Mouse (Mus musculus): ENCODE results near the gene Acsbg1.

DNA sequence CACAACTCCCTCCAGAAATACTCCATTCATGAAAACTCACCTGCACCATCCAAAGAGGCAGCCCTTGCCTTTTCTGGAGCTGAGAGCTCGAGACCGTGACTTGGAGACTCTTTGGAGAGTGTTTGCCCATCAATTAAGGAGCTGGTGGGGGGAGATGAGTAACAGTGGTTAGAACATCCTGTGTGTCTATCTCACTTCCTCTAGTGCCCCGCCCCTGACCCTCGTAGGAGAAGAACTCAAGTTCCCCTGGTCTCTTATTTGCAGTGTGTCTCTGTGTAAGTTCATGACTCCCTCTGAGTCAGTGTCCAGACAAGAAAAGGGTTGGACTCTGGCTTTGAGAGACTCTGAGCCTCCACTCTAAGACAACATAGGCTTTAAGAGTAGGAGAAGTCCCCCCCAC is 19.1 kb downstream of the Acsbg1 start:
- TF ChIP-seq GATA1 (IDR thresholded peaks at IDR 0.05; ENCODE audit: borderline replicate concordance, low read length): no peak
- no peak for TF ChIP-seq FLI1 (IDR thresholded peaks at IDR 0.05; ENCODE audit: low read length)

Data from megakaryocyte, embryonic 14.5 days (primary cell).